Mouse (Mus musculus) large intestine, adult 2 months (tissue): ENCODE measurements at regions not wholly inside any gene's neighbourhood (a gene's known extent, or its start where the extent isn't known, plus 50 kb on each side); places are given as distances from the start of the nearest gene placed in this dataset.
"Not testable (repeated sequence)": the region's sequence is repeated elsewhere in the genome, so short reads cannot be mapped to it uniquely, and the experiment has no call there.

Experiments used
- DNase-seq: peaks from one replicate; pipeline ENCODE4 v3.0.0-alpha.2; 2012; ENCODE audit warnings: low read depth, low spot score
- WGBS: fragments of 180-500 bp; shearing (Covaris S2); methylation state at CpG from one replicate; pipeline ENCODE4 v1.1.7; 2018; 5-methylcytosine and 5-hydroxymethylcytosine counted together

DNA sequence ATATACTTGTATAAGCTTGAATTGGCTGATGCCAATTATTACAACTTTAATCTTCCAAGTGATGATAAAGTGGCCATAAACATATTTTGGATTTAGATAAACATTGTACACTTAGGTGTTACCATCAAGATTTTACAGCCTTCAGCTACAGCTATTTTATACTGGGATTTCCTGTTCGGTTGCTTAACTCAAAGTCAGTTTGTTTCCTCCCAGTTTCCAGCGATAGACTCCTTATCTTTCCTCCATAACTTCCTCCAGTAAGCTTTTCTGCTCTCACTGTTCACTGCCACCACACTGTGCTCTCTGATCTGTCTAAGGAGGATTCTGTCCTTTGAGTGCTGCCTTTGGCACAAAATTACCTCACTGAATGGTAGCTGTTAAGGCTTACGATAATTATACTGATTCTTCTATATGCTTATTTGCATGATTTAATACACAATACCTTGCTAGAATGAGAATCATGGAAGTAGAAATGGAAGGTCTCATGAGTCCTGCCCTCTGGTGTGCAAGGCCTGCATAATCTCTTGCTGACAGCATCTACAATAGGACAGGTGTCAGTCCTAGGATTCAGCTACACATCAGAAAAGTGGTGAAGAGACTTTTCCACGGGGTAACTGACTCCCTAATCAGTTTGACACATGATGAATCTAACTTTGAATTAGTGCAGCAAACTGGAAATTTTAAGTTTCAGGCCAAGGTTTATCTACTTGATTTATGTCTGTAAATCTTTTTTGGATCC is 503.0 kb downstream of the Dad1 start:
- 45% methylated on average over 4 of the region's 4 CpGs for WGBS
- no peak for DNase-seq

- WGBS = 83% methylated on average over 3 of the region's 3 CpGs
- DNase-seq = not testable (repeated sequence)
Observed at GRCm38 (mm10) chr14:53743552-53743951, 510.4 kb downstream of the Dad1 start.

- DNase-seq = not testable (repeated sequence)
- WGBS = 68% methylated on average over 2 of the region's 2 CpGs
Observed at GRCm38 (mm10) chr14:53742864-53743263, 511.0 kb downstream of the Dad1 start.

GRCm38 (mm10) chr14:53741246-53741645 is 512.7 kb downstream of the Dad1 start:
- not testable (repeated sequence) for DNase-seq
- WGBS = 32% methylated on average over 4 of the region's 4 CpGs

GRCm38 (mm10) chr14:53737962-53738361 is 515.9 kb downstream of the Dad1 start:
- WGBS = 22% methylated on average over 4 of the region's 4 CpGs
- not testable (repeated sequence) for DNase-seq

DNA sequence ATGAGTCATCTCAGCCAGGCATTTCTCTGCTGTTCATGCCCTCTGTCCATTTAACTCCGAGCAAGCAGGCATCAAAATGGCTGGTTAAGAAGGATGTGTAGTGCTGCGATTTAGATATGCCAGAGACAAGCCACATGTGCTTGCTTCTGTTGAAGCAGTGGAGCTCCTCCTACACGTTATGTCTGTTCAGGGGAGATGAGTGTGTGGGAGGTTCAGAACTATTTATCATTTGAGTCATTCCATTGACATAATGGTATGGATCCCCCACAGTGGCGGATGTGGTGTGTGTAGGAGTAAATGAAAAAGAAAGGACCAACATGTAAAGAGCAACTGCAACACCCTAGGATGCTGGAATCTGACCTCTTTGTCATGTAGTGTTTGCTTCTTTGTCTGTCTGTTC is 517.6 kb downstream of the Dad1 start:
- not testable (repeated sequence) for DNase-seq
- 69% methylated on average over 4 of the region's 4 CpGs for WGBS

DNA sequence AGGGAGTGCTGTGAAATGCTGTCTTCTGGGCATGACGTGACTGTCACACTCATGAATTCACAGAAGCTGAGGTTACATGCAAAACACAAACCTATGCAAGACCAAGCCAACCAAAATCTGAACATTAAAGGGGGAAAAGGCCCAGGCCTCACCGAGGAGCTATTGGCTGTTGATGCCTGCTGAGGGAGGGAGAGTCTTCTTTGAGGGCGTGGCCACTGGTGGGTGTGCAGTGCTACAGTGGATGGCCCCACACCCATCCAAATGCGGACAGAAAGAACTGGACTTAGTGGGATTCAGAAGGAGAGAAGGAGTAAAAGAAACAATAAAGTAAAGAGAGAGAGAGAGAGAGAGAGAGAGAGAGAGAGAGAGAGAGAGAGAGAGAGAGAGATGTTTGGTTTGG is 522.3 kb downstream of the Dad1 start:
- DNase-seq = not testable (repeated sequence)

GRCm38 (mm10) chr14:53729877-53730276 is 524.0 kb downstream of the Dad1 start:
- 70% methylated on average over 1 of the region's 7 CpGs for WGBS
- not testable (repeated sequence) for DNase-seq

More for the DNA sequence above, 522.3 kb downstream of the Dad1 start:
- WGBS = no CpG with 5 or more reads among the region's 4 CpGs

GRCm38 (mm10) chr14:53729149-53729548 is 524.8 kb downstream of the Dad1 start:
- 100% methylated on average over 1 of the region's 1 CpGs for WGBS
- not testable (repeated sequence) for DNase-seq

DNA sequence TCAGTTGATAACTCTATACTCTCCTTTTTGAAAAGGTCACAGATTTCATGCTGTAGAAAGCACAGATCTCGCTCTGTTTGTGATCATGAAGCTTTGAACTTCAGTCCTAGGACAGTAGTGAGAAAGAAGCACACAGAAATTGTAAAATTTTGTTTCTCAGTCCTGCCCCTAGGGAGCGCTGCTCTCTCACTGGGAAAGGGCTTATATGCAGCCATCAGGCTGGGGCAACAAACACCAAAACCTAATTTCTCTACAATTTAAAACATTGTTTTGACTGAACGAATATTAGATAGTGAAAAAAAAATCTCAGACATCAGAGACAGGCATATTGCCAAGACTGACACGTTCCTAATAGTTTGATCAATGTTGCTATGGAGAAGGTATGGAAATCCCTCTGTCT is 527.0 kb downstream of the Dad1 start:
- WGBS = 36% methylated on average over 2 of the region's 4 CpGs
- DNase-seq = not testable (repeated sequence)

- not testable (repeated sequence) for DNase-seq
Observed at GRCm38 (mm10) chr14:53723611-53724010, 530.3 kb downstream of the Dad1 start.

DNA sequence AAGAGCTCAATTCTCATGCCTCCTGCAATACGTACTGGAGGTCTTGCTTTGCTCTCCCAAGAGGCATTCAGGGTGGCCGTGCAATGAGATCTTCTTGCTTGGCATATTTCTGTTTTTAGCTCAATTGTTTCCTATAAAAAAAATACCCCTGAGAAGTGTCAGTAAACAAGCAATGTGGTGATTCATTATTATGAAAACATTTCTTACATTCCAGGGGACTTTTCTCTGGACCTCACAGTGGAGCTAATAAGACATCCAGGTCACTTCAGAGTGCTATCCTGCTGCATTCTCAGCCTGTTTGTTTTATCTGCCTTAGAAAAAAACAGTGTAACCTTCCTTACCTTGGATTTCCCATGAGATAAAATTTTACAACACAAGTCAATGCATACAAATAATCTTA is 532.0 kb downstream of the Dad1 start:
- 60% methylated on average over 2 of the region's 2 CpGs for WGBS
- not testable (repeated sequence) for DNase-seq

DNA sequence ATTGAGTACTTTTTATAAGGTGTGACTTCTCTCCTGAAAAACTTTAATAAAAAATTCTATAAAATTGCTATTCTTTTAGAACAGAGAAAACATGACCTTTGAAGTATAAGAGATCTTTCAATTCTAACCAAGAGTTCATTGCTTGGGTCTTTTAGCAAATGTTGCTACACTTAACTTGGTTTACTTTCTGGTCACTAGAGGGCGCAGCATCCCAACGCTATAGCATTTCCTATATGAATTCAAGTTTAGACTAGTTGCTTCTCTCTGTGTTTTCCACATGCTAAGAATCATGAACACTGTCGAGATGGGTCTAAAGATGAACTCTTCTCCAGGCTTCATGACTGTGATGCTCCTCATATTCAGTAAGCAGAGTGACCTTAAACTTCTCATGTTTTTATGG is 544.3 kb downstream of the Dad1 start:
- WGBS = 6% methylated on average over 3 of the region's 3 CpGs
- not testable (repeated sequence) for DNase-seq

GRCm38 (mm10) chr14:53704351-53704750 is 549.6 kb downstream of the Dad1 start:
- 75% methylated on average over 5 of the region's 5 CpGs for WGBS
- not testable (repeated sequence) for DNase-seq

DNA sequence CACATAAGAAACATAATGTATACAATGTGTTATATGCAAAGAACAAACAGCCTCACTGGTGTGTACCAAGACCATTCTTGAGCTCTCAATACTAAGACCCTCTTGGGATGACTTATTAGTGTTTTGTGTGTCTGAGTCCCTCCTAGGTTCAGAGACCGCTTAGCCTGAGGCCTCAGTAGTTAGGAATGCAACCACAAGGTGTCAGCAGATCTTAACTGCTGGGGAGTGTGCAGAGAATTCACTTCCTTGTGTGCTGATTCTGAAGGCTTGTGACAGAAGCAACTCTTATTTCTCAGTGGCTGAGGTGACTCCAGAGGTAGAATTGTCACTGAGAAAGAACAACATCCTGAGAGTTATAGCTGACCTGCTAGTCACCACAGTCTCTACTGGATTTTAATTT is 550.3 kb downstream of the Dad1 start:
- WGBS = 19% methylated on average over 1 of the region's 1 CpGs

GRCm38 (mm10) chr14:53684100-53684499 is 569.8 kb downstream of the Dad1 start:
- DNase-seq = not testable (repeated sequence)
- 66% methylated on average over 4 of the region's 4 CpGs for WGBS

More for the DNA sequence above, 550.3 kb downstream of the Dad1 start:
- DNase-seq = not testable (repeated sequence)

GRCm38 (mm10) chr14:53683361-53684015 is 570.4 kb downstream of the Dad1 start:
- not testable (repeated sequence) for DNase-seq

GRCm38 (mm10) chr14:53682679-53683078 is 571.2 kb downstream of the Dad1 start:
- DNase-seq = not testable (repeated sequence)

More at GRCm38 (mm10) chr14:53683361-53684015, 570.4 kb downstream of the Dad1 start:
- WGBS = 48% methylated on average over 9 of the region's 9 CpGs

GRCm38 (mm10) chr14:53681320-53681719 is 572.6 kb downstream of the Dad1 start:
- 75% methylated on average over 5 of the region's 5 CpGs for WGBS
- not testable (repeated sequence) for DNase-seq

More at GRCm38 (mm10) chr14:53682679-53683078, 571.2 kb downstream of the Dad1 start:
- 95% methylated on average over 1 of the region's 1 CpGs for WGBS

DNA sequence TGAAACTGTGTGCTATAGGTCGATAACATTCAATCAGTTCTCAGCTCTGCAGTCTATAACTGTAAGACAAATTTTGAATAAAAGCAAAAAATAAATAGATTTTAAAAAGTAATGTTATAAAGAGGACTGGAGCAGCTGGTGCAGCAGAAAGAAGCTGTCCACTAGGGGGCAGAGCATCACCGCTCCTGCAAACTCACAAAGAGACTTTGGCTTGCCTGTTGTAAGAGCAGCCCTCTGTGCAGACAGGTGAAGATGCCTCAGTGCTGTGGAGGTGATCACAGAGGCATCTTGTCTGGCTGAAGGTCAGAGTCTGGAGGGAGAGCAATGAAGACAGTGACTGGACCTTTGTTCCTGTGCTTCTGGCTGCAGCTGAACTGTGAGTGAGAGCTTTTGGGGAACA is 588.2 kb downstream of the Dad1 start:
- whole genome bisulfite sequencing = 15% methylated on average over 2 of the region's 2 CpGs
- not testable (repeated sequence) for DNase-seq
